Mouse (Mus musculus) MEL (cell line): ENCODE measurements around the gene Pkd2l1. TPM values are rescaled to one million over a fixed set of nuclear protein-coding genes. Genes with fewer than 3 reads are reported as not detected.
A peak's percentile ranks its signal among the peaks of the same experiment; 100 is the strongest.

Experiments
- DNase-seq: peaks from one replicate; pipeline ENCODE4 v3.0.0; 2011; ENCODE audit warnings: low read depth, low spot score
- H3K27ac ChIP-seq: 2 replicates; pipeline ENCODE4 v1.5.1; 2012; ENCODE audit warnings: low read depth, mild to moderate bottlenecking, control low read depth, low read length, moderate library complexity; ENCODE audit not compliant: control insufficient read depth
- H3K27me3 ChIP-seq, 2 experiments: fragments of 150-350 bp in 1 of 2; sonication (generic) in 1 of 2; 2 replicates each; pipeline ENCODE4 v1.6.1; 2012; ENCODE audit warnings: low read length in 2 of 2, mild to moderate bottlenecking in 2 of 2, improper control_type of control experiment in 1 of 2, moderate library complexity in 1 of 2; ENCODE audit not compliant: insufficient read depth in 2 of 2, control insufficient read depth in 1 of 2
- H3K36me3 ChIP-seq, 2 experiments: 2 replicates each; pipeline ENCODE4 v1.6.1; 2012 to 2014; ENCODE audit warnings: low read length in 2 of 2, improper control_type of control experiment in 1 of 2, inconsistent platforms in 1 of 2, mild to moderate bottlenecking in 1 of 2; ENCODE audit not compliant: insufficient read depth in 2 of 2, control insufficient read depth in 1 of 2
- H3K4me1 ChIP-seq, 2 experiments: fragments of 150-350 bp in 1 of 2; sonication (generic) in 1 of 2; 2 replicates each; pipeline ENCODE4 v1.6.1; 2012; ENCODE audit warnings: low read length in 2 of 2, improper control_type of control experiment in 1 of 2, mild to moderate bottlenecking in 1 of 2; ENCODE audit not compliant: insufficient read depth in 2 of 2, control insufficient read depth in 1 of 2
- H3K4me3 ChIP-seq, 2 experiments: fragments of 150-350 bp in 1 of 2; sonication (generic) in 1 of 2; 2 replicates each; pipeline ENCODE4 v1.5.1; 2012; ENCODE audit warnings: low read depth in 2 of 2, low read length in 2 of 2, mild to moderate bottlenecking in 2 of 2, moderate library complexity in 2 of 2, control low read depth in 1 of 2, improper control_type of control experiment in 1 of 2; ENCODE audit not compliant: control insufficient read depth in 1 of 2, insufficient read depth in 1 of 2
- H3K79me2 ChIP-seq: 2 replicates; pipeline ENCODE4 v1.6.1; 2012; ENCODE audit warnings: mild to moderate bottlenecking, low read length, moderate library complexity; ENCODE audit not compliant: control insufficient read depth, poor library complexity, insufficient read depth
- H3K9ac ChIP-seq: 2 replicates; pipeline ENCODE4 v1.6.1; 2012; ENCODE audit warnings: low read depth, mild to moderate bottlenecking, control low read depth, low read length, moderate library complexity; ENCODE audit not compliant: control insufficient read depth, poor library complexity, severe bottlenecking
- H3K9me3 ChIP-seq: fragments of 150-350 bp; sonication (generic); replicated peaks from 2 replicates; pipeline ENCODE4 v1.6.1; 2012; ENCODE audit warnings: mild to moderate bottlenecking, low read length, improper control_type of control experiment, moderate library complexity; ENCODE audit not compliant: insufficient read depth
- BHLHE40 ChIP-seq: IDR thresholded peaks from 2 replicates; pipeline ENCODE4 v1.6.1; 2012; ENCODE audit warnings: low read depth, mild to moderate bottlenecking, inconsistent platforms, low read length, improper control_type of control experiment, borderline replicate concordance
- CHD1 ChIP-seq: IDR thresholded peaks from 2 replicates; pipeline ENCODE4 v1.6.1; 2012; ENCODE audit warnings: low read depth, mild to moderate bottlenecking, inconsistent platforms, low read length, improper control_type of control experiment
- CTCF ChIP-seq, 3 experiments: IDR thresholded peaks in 2 of 3; conservative IDR thresholded peaks in 1 of 3; 2 replicates each; pipeline ENCODE4 v1.5.1; 2011 to 2012; ENCODE audit warnings: low read length in 3 of 3, low read depth in 2 of 3, mild to moderate bottlenecking in 2 of 3, improper control_type of control experiment in 1 of 3, inconsistent platforms in 1 of 3, mixed read lengths in 1 of 3, moderate library complexity in 1 of 3; ENCODE audit not compliant: control insufficient read depth in 1 of 3, insufficient read depth in 1 of 3, poor library complexity in 1 of 3, severe bottlenecking in 1 of 3
- E2F4 ChIP-seq: IDR thresholded peaks from 2 replicates; pipeline ENCODE4 v1.6.1; 2011; ENCODE audit warnings: low read depth, low read length, improper control_type of control experiment, borderline replicate concordance
- ELF1 ChIP-seq: IDR thresholded peaks from 2 replicates; pipeline ENCODE4 v1.6.1; 2014; ENCODE audit warnings: low read depth, mild to moderate bottlenecking, inconsistent platforms, low read length, improper control_type of control experiment, moderate library complexity
- EP300 ChIP-seq, 2 experiments: IDR thresholded peaks; 2 replicates each; pipeline ENCODE4 v1.6.1; 2011; ENCODE audit warnings: improper control_type of control experiment in 2 of 2, low read length in 2 of 2, low read depth in 1 of 2, mild to moderate bottlenecking in 1 of 2
- GABPA ChIP-seq: IDR thresholded peaks from 2 replicates; pipeline ENCODE4 v1.6.1; 2012; ENCODE audit warnings: low read depth, mild to moderate bottlenecking, inconsistent platforms, low read length, improper control_type of control experiment, moderate library complexity
- GATA1 ChIP-seq: IDR thresholded peaks from 2 replicates; pipeline ENCODE4 v1.6.1; 2011; ENCODE audit warnings: low read depth, low read length, improper control_type of control experiment
- HCFC1 ChIP-seq: IDR thresholded peaks from 2 replicates; pipeline ENCODE4 v1.6.1; 2012; ENCODE audit warnings: low read depth, mild to moderate bottlenecking, inconsistent platforms, low read length, improper control_type of control experiment, moderate library complexity
- JUND ChIP-seq: IDR thresholded peaks from 2 replicates; pipeline ENCODE4 v1.6.1; 2011; ENCODE audit warnings: low read depth, mild to moderate bottlenecking, improper control_type of control experiment, low read length
- KAT2A ChIP-seq: conservative IDR thresholded peaks from 2 replicates; pipeline ENCODE4 v1.6.1; 2012; ENCODE audit warnings: low read depth, low read length, improper control_type of control experiment, inconsistent platforms
- MAFK ChIP-seq: IDR thresholded peaks from 2 replicates; pipeline ENCODE4 v1.6.1; 2011; ENCODE audit warnings: low read depth, mild to moderate bottlenecking, low read length, improper control_type of control experiment, borderline replicate concordance
- MAZ ChIP-seq: IDR thresholded peaks from 2 replicates; pipeline ENCODE4 v1.6.1; 2012; ENCODE audit warnings: low read depth, mild to moderate bottlenecking, inconsistent platforms, low read length, improper control_type of control experiment
- MEF2A ChIP-seq: IDR thresholded peaks from 2 replicates; pipeline ENCODE4 v1.6.1; 2014; ENCODE audit warnings: low read depth, mild to moderate bottlenecking, inconsistent platforms, low read length, improper control_type of control experiment; ENCODE audit not compliant: poor library complexity, insufficient replicate concordance, severe bottlenecking; ENCODE audit errors: extremely low read depth
- MXI1 ChIP-seq: IDR thresholded peaks from 2 replicates; pipeline ENCODE4 v1.6.1; 2011; ENCODE audit warnings: mild to moderate bottlenecking, low read depth, low read length, improper control_type of control experiment
- MYB ChIP-seq: IDR thresholded peaks from 2 replicates; pipeline ENCODE4 v1.6.1; 2011; ENCODE audit warnings: mild to moderate bottlenecking, low read depth, low read length, improper control_type of control experiment
- MYC ChIP-seq: IDR thresholded peaks from 2 replicates; pipeline ENCODE4 v1.6.1; 2011; ENCODE audit warnings: low read depth, mild to moderate bottlenecking, low read length, improper control_type of control experiment, moderate library complexity
- NELFE ChIP-seq: IDR thresholded peaks from 2 replicates; pipeline ENCODE4 v1.6.1; 2011; ENCODE audit warnings: low read depth, low read length, improper control_type of control experiment
- NRF1 ChIP-seq: IDR thresholded peaks from 2 replicates; pipeline ENCODE4 v1.6.1; 2014; ENCODE audit warnings: low read depth, mild to moderate bottlenecking, inconsistent platforms, low read length, improper control_type of control experiment, moderate library complexity; ENCODE audit not compliant: poor library complexity, insufficient read depth, severe bottlenecking
- POLR2A ChIP-seq, 2 experiments: IDR thresholded peaks; 2 replicates each; pipeline ENCODE4 v1.6.1; 2011 to 2012; ENCODE audit warnings: low read length in 2 of 2, mild to moderate bottlenecking in 2 of 2, control low read depth in 1 of 2, improper control_type of control experiment in 1 of 2, low read depth in 1 of 2, moderate library complexity in 1 of 2; ENCODE audit not compliant: control insufficient read depth in 1 of 2, insufficient read depth in 1 of 2, poor library complexity in 1 of 2
- POLR2AphosphoS2 ChIP-seq: IDR thresholded peaks from 2 replicates; pipeline ENCODE4 v1.6.1; 2011; ENCODE audit warnings: low read length, improper control_type of control experiment
- POLR2AphosphoS5 ChIP-seq: IDR thresholded peaks from 2 replicates; pipeline ENCODE4 v1.6.1; 2012; ENCODE audit warnings: low read depth, borderline replicate concordance, mild to moderate bottlenecking, inconsistent platforms, low read length, moderate library complexity, mixed read lengths
- RAD21 ChIP-seq: IDR thresholded peaks from 2 replicates; pipeline ENCODE4 v1.6.1; 2011; ENCODE audit warnings: mild to moderate bottlenecking, low read depth, low read length, improper control_type of control experiment
- RCOR1 ChIP-seq: IDR thresholded peaks from 2 replicates; pipeline ENCODE4 v1.6.1; 2012; ENCODE audit warnings: low read depth, mild to moderate bottlenecking, inconsistent platforms, low read length, improper control_type of control experiment
- SIN3A ChIP-seq: IDR thresholded peaks from 2 replicates; pipeline ENCODE4 v1.6.1; 2012; ENCODE audit warnings: low read length, improper control_type of control experiment, inconsistent platforms
- SMC3 ChIP-seq: IDR thresholded peaks from 2 replicates; pipeline ENCODE4 v1.6.1; 2011; ENCODE audit warnings: low read depth, low read length, improper control_type of control experiment
- TAL1 ChIP-seq: IDR thresholded peaks from 2 replicates; pipeline ENCODE4 v1.6.1; 2012; ENCODE audit warnings: mild to moderate bottlenecking, inconsistent platforms, low read length, moderate library complexity, mixed read lengths
- USF1 ChIP-seq: IDR thresholded peaks from 2 replicates; pipeline ENCODE4 v1.6.1; 2014; ENCODE audit warnings: low read depth, mild to moderate bottlenecking, inconsistent platforms, low read length, improper control_type of control experiment, moderate library complexity
- ZC3H11A ChIP-seq: IDR thresholded peaks from 2 replicates; pipeline ENCODE4 v1.6.1; 2012; ENCODE audit warnings: low read depth, mild to moderate bottlenecking, inconsistent platforms, low read length, improper control_type of control experiment
- ZKSCAN1 ChIP-seq: IDR thresholded peaks from 2 replicates; pipeline ENCODE4 v1.6.1; 2012; ENCODE audit warnings: low read depth, mild to moderate bottlenecking, inconsistent platforms, low read length, improper control_type of control experiment, moderate library complexity
- polyA plus RNA-seq, 2 experiments: library from polyadenylated mRNA; stranded (reverse) in 1 of 2; unstranded in 1 of 2; fragments of >175 nt in 1 of 2; fragments of >200 nt in 1 of 2; gene quantifications; 2 replicates each; pipeline versions ENCODE4 v1.2.1 to v1.2.4; 2012; ENCODE audit warnings: low replicate concordance in 2 of 2, low read depth in 1 of 2; ENCODE audit not compliant: insufficient read length in 2 of 2, insufficient read depth in 1 of 2, missing spikeins in 1 of 2
- total RNA-seq: library from RNA; depleted of rRNA; stranded (reverse); fragments of 300-350 nt; gene quantifications from 2 replicates; pipeline ENCODE4 v1.2.3, GENCODE M21; 2012

The Pkd2l1 gene
- total and polyA plus RNA-seq, 3 experiments: not detected

DNA sequence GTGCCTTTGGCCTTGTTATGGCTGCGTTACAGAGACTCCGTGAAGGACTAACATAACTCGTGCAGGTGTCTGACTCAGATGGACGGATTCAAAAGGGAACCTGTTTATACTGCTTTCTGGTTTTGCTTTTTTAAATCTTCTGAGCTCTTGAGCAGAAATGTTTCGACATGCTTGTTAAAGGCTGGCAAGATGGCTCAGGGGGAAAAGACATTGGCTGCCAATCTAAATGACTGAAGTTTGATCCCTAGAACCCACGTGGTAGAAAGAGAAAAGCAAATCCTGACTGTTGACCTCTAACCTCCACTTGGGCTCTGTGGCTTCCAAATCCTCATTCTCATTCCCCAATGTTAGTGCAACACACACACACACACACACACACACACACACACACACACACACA, 6.3 kb upstream of the Pkd2l1 start:
- Histone ChIP-seq H3K9me3 (no peaks in the 10 kb centered on the region), H3K27ac (no peak overlapping the region), H3K9ac (no peak overlapping the region), H3K4me1 (peaks cover 8 to 31% of the 10 kb centered on the region in 2 experiments), H3K36me3 (peaks cover 0 to 17% of the 10 kb centered on the region in 2 experiments; a peak in 2 of 4 replicates), H3K27me3 (no peaks in the 10 kb centered on the region; a peak in 1 of 4 replicates), H3K4me3 (no peak overlapping the region), H3K79me2 (no peaks in the 10 kb centered on the region)
- no peak for DNase-seq
- no peak for TF ChIP-seq SIN3A

- Histone ChIP-seq H3K36me3 (peaks cover 0 to 17% of the 10 kb centered on the region in 2 experiments; a peak in 2 of 4 replicates), H3K4me1 (peaks cover 8 to 31% of the 10 kb centered on the region in 2 experiments), H3K9me3 (no peaks in the 10 kb centered on the region), H3K27ac (peak overlapping the region; percentile 65), H3K79me2 (no peaks in the 10 kb centered on the region), H3K9ac (peak overlapping the region; percentile 6), H3K27me3 (peaks cover 0 to 3% of the 10 kb centered on the region in 2 experiments; a peak in 2 of 4 replicates), H3K4me3 (peak overlapping the region in 1 of 2 experiments; percentile 13; a peak in 1 of 4 replicates)
- DNase-seq: peak; percentile 80
- TF ChIP-seq POLR2AphosphoS2: no peak
- no peak for TF ChIP-seq KAT2A
- TF ChIP-seq MAZ: peak; percentile 73; the same call in 1 of the 2 replicates
- no peak for TF ChIP-seq ELF1
- TF ChIP-seq USF1: peak; percentile 66
- no peak for TF ChIP-seq ZKSCAN1
- no peak for TF ChIP-seq POLR2AphosphoS5
- peak; percentile 28; the same call in 1 of the 2 replicates for TF ChIP-seq MYC
- peak; percentile 91 for TF ChIP-seq GATA1
- TF ChIP-seq BHLHE40: peak; percentile 61; the same call in 1 of the 2 replicates
- TF ChIP-seq EP300 (IDR thresholded peaks at IDR 0.05; ENCODE audit: low read depth in 1 of 2, low read length in 2 of 2): peak; percentile 92 to 93
- TF ChIP-seq RAD21: no peak
- no peak for TF ChIP-seq CHD1
- TF ChIP-seq ZC3H11A: no peak
- no peak for TF ChIP-seq SMC3
- TF ChIP-seq RCOR1: peak; percentile 83
- TF ChIP-seq HCFC1: no peak
- no peak; the same call in 1 of the 2 replicates for TF ChIP-seq NELFE
- no peak for TF ChIP-seq POLR2A (IDR thresholded peaks at IDR 0.05; ENCODE audit: control insufficient read depth in 1 of 2, insufficient read depth in 1 of 2, low read depth in 1 of 2, low read length in 2 of 2, poor library complexity in 1 of 2)
- peak; percentile 91 for TF ChIP-seq TAL1
- no peak for TF ChIP-seq E2F4
- peak; percentile 35; the same call in 1 of the 2 replicates for TF ChIP-seq MAFK
- TF ChIP-seq GABPA: no peak
- TF ChIP-seq MEF2A: no peak
- peak; percentile 65 for TF ChIP-seq MYB
- TF ChIP-seq JUND: no peak
- TF ChIP-seq MXI1: peak; percentile 25
- no peak for TF ChIP-seq CTCF (IDR thresholded peaks at IDR 0.05 in 2 of 3, conservative IDR thresholded peaks at IDR 0.05 in 1 of 3; ENCODE audit: control insufficient read depth in 1 of 3, insufficient read depth in 1 of 3, low read depth in 2 of 3, low read length in 3 of 3, poor library complexity in 1 of 3, severe bottlenecking in 1 of 3)
- no peak; the same call in 1 of the 2 replicates for TF ChIP-seq NRF1
Observed at GRCm38 (mm10) chr19:44197053-44197852, 5.0 kb upstream of the Pkd2l1 start.
